Mouse (Mus musculus): ENCODE data around the gene Hps5. TPM values are rescaled to one million over a fixed set of nuclear protein-coding genes. Genes with fewer than 3 reads are reported as not detected.

Hps5 gene
- total and polyA plus RNA-seq, 3 experiments: 17.8 to 26.0 (median 20.8) TPM

GRCm38 (mm10) chr7:46837073-46837472, 41.2 kb upstream of the Hps5 start:
- H3K4me3 ChIP-seq (replicated peaks in 1 of 3; ENCODE audit: low read depth in 2 of 3, low read length in 2 of 3, poor library complexity in 1 of 3): no peak overlapping the region

GRCm38 (mm10) chr7:46836357-46836756, 40.5 kb upstream of the Hps5 start:
- H3K4me1 ChIP-seq (ENCODE audit: control insufficient read depth in 1 of 2, insufficient read depth in 2 of 2): peaks cover 5 to 32% of the 10 kb centered on the region in 2 experiments; a peak in 3 of 4 replicates

More at GRCm38 (mm10) chr7:46837073-46837472, 41.2 kb upstream of the Hps5 start:
- Histone ChIP-seq H3K4me1 (ENCODE audit: control insufficient read depth in 1 of 2, insufficient read depth in 2 of 2) (peaks cover 5 to 32% of the 10 kb centered on the region in 2 experiments; a peak in 3 of 4 replicates), H3K4me2 (ENCODE audit: insufficient read depth, low read depth, poor library complexity, severe bottlenecking) (no peak overlapping the region), H3K27ac (ENCODE audit: insufficient read depth, low read depth) (no peak overlapping the region), H3K9me3 (replicated peaks; ENCODE audit: low read length) (no peaks in the 10 kb centered on the region), H3K36me3 (replicated peaks in 1 of 2; ENCODE audit: control insufficient read depth in 1 of 2, insufficient read depth in 1 of 2, low read length in 1 of 2) (no peaks in the 10 kb centered on the region), H3K79me2 (replicated peaks; ENCODE audit: control insufficient read depth, extremely low read depth, insufficient read depth, poor library complexity, severe bottlenecking) (no peaks in the 10 kb centered on the region), H3K9ac (ENCODE audit: insufficient read depth, low read depth) (no peak overlapping the region), H3K27me3 (replicated peaks) (no peaks in the 10 kb centered on the region)
- DNase-seq (ENCODE audit: extremely low read depth): no peak
- in situ Hi-C loops (cut with MboI; ENCODE audit: low pct_ligation_motif_present, low pct_unique_long_range_greater_than_20kb, low sequenced_read_pairs) (no loop called here), dilution Hi-C loops (cut with MboI; ENCODE audit: extremely low pct_ligation_motif_present, extremely low pct_unique_long_range_greater_than_20kb, low sequenced_read_pairs) (no loop called here)
- TF ChIP-seq ELF1 (IDR thresholded peaks at IDR 0.05; ENCODE audit: low read depth, low read length) (no peak), ZC3H11A (IDR thresholded peaks at IDR 0.05; ENCODE audit: low read depth, low read length) (no peak), JUND (conservative IDR thresholded peaks at IDR 0.05; ENCODE audit: low read depth, low read length) (no peak), MXI1 (IDR thresholded peaks at IDR 0.05; ENCODE audit: low read depth, low read length) (no peak), NRF1 (IDR thresholded peaks at IDR 0.05; ENCODE audit: low read depth, low read length) (no peak), HCFC1 (IDR thresholded peaks at IDR 0.05; ENCODE audit: low read depth, low read length) (no peak), USF2 (conservative IDR thresholded peaks at IDR 0.05; ENCODE audit: low read depth, low read length) (no peak), KAT2A (IDR thresholded peaks at IDR 0.05; ENCODE audit: insufficient replicate concordance, low read length) (no peak), CTCF (conservative IDR thresholded peaks at IDR 0.05 in 1 of 2, IDR thresholded peaks at IDR 0.05 in 1 of 2; ENCODE audit: low read depth in 2 of 2, low read length in 2 of 2) (no peak), ETS1 (conservative IDR thresholded peaks at IDR 0.05; ENCODE audit: low read depth, low read length) (no peak), UBTF (IDR thresholded peaks at IDR 0.05; ENCODE audit: low read depth, low read length) (no peak), GABPA (IDR thresholded peaks at IDR 0.05; ENCODE audit: insufficient replicate concordance, low read depth, low read length) (no peak), JUN (IDR thresholded peaks at IDR 0.05; ENCODE audit: insufficient read depth, low read depth, low read length) (no peak), POLR2A (IDR thresholded peaks at IDR 0.05; ENCODE audit: low read depth, low read length) (no peak), EP300 (IDR thresholded peaks at IDR 0.05; ENCODE audit: low read length) (no peak), SMC3 (IDR thresholded peaks at IDR 0.05; ENCODE audit: low read depth, low read length) (no peak), TBP (conservative IDR thresholded peaks at IDR 0.05; ENCODE audit: low read depth, low read length) (no peak), MAZ (IDR thresholded peaks at IDR 0.05; ENCODE audit: low read depth, low read length) (no peak), SIN3A (IDR thresholded peaks at IDR 0.05; ENCODE audit: low read length) (no peak)

More at GRCm38 (mm10) chr7:46836357-46836756, 40.5 kb upstream of the Hps5 start:
- DNase-seq (ENCODE audit: extremely low read depth): no peak
- H3K4me2 ChIP-seq (ENCODE audit: insufficient read depth, low read depth, poor library complexity, severe bottlenecking): no peak overlapping the region
- dilution Hi-C loops (cut with MboI; ENCODE audit: extremely low pct_ligation_motif_present, extremely low pct_unique_long_range_greater_than_20kb, low sequenced_read_pairs) (no loop called here), in situ Hi-C loops (cut with MboI; ENCODE audit: low pct_ligation_motif_present, low pct_unique_long_range_greater_than_20kb, low sequenced_read_pairs) (no loop called here)
- TF ChIP-seq CHD1 (IDR thresholded peaks at IDR 0.05; ENCODE audit: low read depth, low read length): no peak
- TF ChIP-seq MYC (IDR thresholded peaks at IDR 0.05; ENCODE audit: low read depth, low read length): no peak
- no peak for TF ChIP-seq USF1 (IDR thresholded peaks at IDR 0.05; ENCODE audit: low read depth, low read length)
- TF ChIP-seq TBP (conservative IDR thresholded peaks at IDR 0.05; ENCODE audit: low read depth, low read length): no peak
- TF ChIP-seq ZMIZ1 (IDR thresholded peaks at IDR 0.05; ENCODE audit: low read depth, low read length): no peak
- TF ChIP-seq RAD21 (IDR thresholded peaks at IDR 0.05; ENCODE audit: low read depth, low read length): no peak
- no peak for TF ChIP-seq MAX (IDR thresholded peaks at IDR 0.05; ENCODE audit: low read length)
- TF ChIP-seq NELFE (IDR thresholded peaks at IDR 0.05; ENCODE audit: low read depth, low read length): no peak
- no peak for TF ChIP-seq ETS1 (conservative IDR thresholded peaks at IDR 0.05; ENCODE audit: low read depth, low read length)
- no peak for TF ChIP-seq JUN (IDR thresholded peaks at IDR 0.05; ENCODE audit: insufficient read depth, low read depth, low read length)
- no peak for TF ChIP-seq BHLHE40 (IDR thresholded peaks at IDR 0.05; ENCODE audit: low read depth, low read length)
- no peak for TF ChIP-seq HCFC1 (IDR thresholded peaks at IDR 0.05; ENCODE audit: low read depth, low read length)
- TF ChIP-seq POLR2AphosphoS2 (IDR thresholded peaks at IDR 0.05; ENCODE audit: low read depth, low read length): no peak
- no peak for TF ChIP-seq CTCF (conservative IDR thresholded peaks at IDR 0.05 in 1 of 2, IDR thresholded peaks at IDR 0.05 in 1 of 2; ENCODE audit: low read depth in 2 of 2, low read length in 2 of 2)
- no peak overlapping the region for H3K4me3 ChIP-seq (replicated peaks in 1 of 3; ENCODE audit: low read depth in 2 of 3, low read length in 2 of 3, poor library complexity in 1 of 3)
- no peaks in the 10 kb centered on the region for H3K36me3 ChIP-seq (replicated peaks in 1 of 2; ENCODE audit: control insufficient read depth in 1 of 2, insufficient read depth in 1 of 2, low read length in 1 of 2)
- no peaks in the 10 kb centered on the region for H3K27me3 ChIP-seq (replicated peaks)
- no peaks in the 10 kb centered on the region for H3K79me2 ChIP-seq (replicated peaks; ENCODE audit: control insufficient read depth, extremely low read depth, insufficient read depth, poor library complexity, severe bottlenecking)
- no peaks in the 10 kb centered on the region for H3K9me3 ChIP-seq (replicated peaks; ENCODE audit: low read length)
- H3K9ac ChIP-seq (ENCODE audit: insufficient read depth, low read depth): no peak overlapping the region
- no peak overlapping the region for H3K27ac ChIP-seq (ENCODE audit: insufficient read depth, low read depth)
